Mouse (Mus musculus) erythroid progenitor cell, adult 5-6 weeks (primary cell): ENCODE results near the gene Gtf2a2. TPM values are rescaled to one million over a fixed set of nuclear protein-coding genes. Genes with fewer than 3 reads are reported as not detected.
"Not testable (repeated sequence)": the region's sequence is repeated elsewhere in the genome, so short reads cannot be mapped to it uniquely, and the experiment has no call there.

Experiments used
- ATAC-seq: replicated peaks from 2 replicates; pipeline ENCODE4 v1.8.0; 2016; ENCODE audit warnings: moderate number of reproducible peaks, mild to moderate bottlenecking, moderate TSS enrichment, inconsistent platforms; ENCODE audit not compliant: poor library complexity, low FRiP score, severe bottlenecking
- total RNA-seq, 2 experiments: library from RNA; stranded (forward) in 1 of 2; stranded (reverse) in 1 of 2; fragments of 150-400 nt in 1 of 2; fragments of 186-747, 209-891 nt in 1 of 2; gene quantifications; 2 replicates each; pipeline versions ENCODE4 v1.2.3 to v1.2.4; 2015 to 2017; ENCODE audit warnings: low replicate concordance in 2 of 2

Gene Gtf2a2
- total RNA-seq, 2 experiments from 2014 or later: 140 to 194 TPM

- ATAC-seq: peak; percentile 44
These were observed 578 bp upstream of the Gtf2a2 start for GRCm38 (mm10) chr9:70011537-70012407.

- ATAC-seq: no peak
These were observed 3.3 kb downstream of the Gtf2a2 start for GRCm38 (mm10) chr9:70015632-70016031.

DNA sequence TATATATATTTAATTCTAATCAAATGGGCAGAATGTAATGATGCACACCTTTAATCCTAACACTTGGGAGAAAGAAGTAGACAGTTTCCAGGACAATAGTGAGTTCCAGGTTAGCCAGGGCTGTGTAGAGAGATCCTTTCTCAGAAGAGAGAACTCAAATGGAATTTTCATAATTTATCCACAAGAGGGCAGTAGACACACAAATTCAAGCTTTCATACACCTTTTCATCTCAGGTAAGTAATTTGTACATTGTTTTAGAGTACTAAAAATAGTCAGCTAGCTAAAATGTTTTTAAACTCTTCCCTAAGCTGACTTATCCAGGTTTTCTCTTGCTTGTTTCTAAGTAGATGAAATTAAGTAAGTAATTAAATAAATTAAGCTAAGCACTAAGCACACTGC lies 6.5 kb downstream of the Gtf2a2 start:
- ATAC-seq: no peak

DNA sequence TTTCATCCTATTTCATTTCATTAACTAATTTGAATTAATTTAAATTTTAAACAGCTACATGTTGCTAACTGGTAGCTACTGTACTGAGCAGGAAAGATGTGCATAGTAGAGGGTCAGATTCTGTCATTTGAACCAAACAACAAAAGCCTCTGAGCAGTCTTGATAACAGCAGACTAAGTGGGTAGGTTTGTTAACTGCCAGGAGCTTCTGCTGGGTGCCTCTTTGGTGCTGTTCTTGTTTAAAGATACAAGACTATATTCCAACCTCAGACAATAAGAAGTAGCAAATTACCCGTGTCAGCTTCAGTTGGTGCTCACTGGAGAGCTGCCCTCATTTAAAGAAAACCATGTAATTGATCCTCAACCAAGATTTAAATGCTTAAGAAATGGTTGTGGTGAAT lies 9.3 kb downstream of the Gtf2a2 start:
- no peak for ATAC-seq

DNA sequence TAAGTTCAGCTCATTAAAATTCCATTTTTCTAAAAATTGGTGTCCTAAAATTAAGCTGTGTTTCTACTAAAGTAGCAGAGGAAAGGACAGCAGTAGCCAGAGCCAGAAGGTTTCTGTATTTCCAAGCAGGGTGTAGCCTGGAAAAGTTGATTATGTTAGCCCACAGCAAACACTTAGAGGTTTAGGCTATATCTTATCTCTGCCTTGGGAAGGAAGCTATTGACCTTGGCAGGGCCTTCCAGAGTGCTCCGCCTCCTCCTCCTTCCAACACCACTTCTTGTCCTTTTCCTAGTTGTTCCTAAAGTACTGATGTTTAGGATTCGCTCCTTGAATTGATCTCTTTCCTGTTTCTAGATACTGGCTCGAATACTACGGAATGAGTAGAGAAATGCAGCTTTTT lies 9.7 kb downstream of the Gtf2a2 start:
- no peak for ATAC-seq

DNA sequence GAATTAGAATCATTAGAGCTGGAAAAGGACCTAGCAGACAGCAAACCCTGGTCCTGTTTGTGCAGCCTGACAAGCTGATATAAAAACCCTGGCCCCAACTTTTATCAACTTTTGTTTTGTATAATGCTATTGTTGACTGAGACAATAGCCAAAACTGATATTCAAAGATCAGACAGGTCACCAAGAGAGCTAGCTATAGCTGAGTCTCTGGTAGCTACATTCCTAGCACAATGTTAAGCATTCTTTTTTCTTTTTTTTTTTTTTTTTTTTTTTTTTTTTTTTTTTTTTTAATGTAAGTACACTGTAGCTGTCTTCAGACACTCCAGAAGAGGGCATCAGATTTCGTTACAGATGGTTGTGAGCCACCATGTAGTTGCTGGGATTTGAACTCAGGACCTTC lies 11.3 kb downstream of the Gtf2a2 start:
- ATAC-seq: not testable (repeated sequence)

GRCm38 (mm10) chr9:70024648-70025047 lies 12.3 kb downstream of the Gtf2a2 start:
- no peak for ATAC-seq

- ATAC-seq: no peak
These were observed 13.1 kb downstream of the Gtf2a2 start for GRCm38 (mm10) chr9:70025365-70026012.

GRCm38 (mm10) chr9:70032167-70032566 lies 19.8 kb downstream of the Gtf2a2 start:
- no peak for ATAC-seq

- no peak for ATAC-seq
These were observed 20.7 kb downstream of the Gtf2a2 start for GRCm38 (mm10) chr9:70033056-70033455.

DNA sequence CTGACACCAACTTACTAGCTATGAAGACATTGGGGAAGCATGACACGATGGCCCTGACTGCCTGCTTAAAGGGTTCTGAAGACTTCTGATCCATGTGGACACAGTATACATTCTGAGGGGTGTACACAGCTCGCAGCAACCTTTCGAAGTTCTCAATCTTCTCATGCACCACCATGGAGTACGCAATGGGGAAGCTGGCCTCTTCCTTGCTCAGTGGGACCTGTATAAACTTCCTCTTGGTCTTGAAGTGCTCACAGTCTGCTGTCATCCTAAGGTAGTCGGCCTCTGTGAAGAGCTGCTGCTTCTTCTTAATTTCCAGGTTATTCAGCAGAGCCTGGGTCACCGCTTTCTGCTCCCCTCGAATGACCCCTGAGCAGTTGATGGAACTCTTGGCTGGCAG lies 22.4 kb downstream of the Gtf2a2 start:
- no peak for ATAC-seq

DNA sequence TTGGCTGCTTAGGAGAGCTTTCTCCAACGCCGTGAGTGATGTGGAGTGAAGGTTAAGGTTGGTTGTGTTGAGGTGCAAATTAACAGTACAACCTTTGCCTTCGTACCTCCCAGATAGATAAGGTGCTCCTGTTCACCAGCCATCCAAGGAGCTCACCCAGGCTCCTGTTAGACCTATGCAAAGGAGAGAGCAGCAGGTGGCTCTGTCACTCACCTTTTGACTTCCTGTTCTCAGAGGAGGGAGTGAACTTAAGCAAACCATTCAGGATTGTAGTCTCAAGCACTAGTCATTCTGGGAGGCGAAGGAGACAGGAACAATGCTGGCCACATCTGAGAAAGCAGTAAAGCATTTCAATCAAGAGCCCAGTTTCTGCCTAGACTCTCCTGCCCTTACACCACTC lies 24.3 kb downstream of the Gtf2a2 start:
- no peak for ATAC-seq

GRCm38 (mm10) chr9:70037988-70038387 lies 25.6 kb downstream of the Gtf2a2 start, which contains the start of gene Gcnt3:
Gene Gcnt3 (minus strand): TSS chr9:70038088.
- ATAC-seq: no peak

DNA sequence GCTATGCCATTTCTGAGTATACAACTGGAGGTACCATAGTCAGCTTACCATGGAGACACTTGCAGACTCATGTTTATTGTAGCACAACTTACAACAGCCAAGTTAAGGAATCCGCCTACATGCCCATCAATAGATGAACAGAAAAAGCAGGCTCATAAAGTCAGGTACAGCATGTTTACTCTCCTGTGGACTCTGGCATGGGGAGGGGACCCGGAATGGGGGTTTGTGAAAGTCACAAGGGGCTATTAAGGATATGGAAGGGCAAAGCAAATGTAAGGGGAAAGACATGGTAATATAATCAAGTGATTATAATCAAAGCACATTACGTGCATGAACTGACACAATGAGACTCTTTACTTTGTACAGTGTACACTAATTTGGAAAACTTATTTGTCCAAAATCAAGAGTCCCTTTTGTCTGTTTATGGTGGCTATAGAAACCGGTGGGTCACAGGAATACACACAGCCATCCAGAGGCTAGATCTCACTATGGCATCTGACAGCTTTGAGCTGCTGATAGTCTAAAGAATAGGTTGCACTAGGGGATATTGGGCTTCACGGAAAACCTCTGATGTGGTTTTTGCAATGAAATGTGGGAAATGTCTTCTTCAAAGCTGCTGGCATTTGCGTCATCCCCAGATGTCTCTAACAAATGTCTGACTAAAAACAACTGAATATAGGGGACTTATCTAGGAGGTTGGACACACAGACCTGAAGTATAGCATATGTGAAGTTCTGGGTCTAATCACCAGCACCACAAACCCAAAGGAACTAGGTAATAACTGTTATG lies 27.4 kb downstream of the Gtf2a2 start:
- ATAC-seq: no peak

DNA sequence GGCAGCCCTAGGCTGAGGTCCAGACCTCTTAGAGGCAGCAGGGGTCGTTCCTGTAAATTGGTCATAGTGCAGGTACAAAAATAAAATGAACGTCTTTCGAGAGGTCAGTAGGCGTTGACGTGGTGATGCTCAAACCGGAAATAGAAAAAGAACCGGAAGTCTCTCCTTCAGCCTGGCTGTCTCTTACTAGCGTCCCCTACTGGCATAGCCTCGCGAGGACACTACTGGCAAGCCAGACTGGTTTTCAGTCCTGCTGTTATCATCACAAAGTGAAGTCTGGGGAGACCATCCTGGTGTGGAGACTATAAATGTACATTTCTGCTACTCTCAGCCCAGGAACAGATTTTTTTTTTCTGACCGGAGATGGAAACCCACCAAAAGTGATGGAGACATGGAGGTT lies 28.2 kb downstream of the Gtf2a2 start:
- ATAC-seq: no peak

DNA sequence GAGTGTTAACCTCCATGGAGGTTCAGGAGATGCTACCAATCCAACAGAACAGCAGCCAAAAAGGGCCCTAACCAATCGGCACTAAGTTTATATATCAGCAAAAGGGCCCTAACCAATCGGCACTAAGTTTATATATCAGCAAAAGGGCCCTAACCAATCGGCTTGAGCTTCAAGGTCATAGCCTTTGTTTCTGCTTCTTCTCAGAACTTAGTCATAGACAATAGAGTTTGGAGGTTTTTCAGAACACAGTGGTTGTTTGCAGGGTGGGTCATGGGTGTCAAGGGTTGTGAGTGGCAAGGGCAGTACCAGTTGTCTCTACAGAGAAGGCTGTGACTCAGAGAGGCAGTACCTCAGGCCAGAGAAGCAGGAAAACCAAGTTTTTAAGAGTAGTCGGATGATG lies 29.8 kb downstream of the Gtf2a2 start:
- ATAC-seq: no peak

GRCm38 (mm10) chr9:70042935-70043334 lies 30.6 kb downstream of the Gtf2a2 start:
- ATAC-seq: no peak

- no peak for ATAC-seq
These were observed 32.5 kb downstream of the Gtf2a2 start for GRCm38 (mm10) chr9:70044865-70045264.

DNA sequence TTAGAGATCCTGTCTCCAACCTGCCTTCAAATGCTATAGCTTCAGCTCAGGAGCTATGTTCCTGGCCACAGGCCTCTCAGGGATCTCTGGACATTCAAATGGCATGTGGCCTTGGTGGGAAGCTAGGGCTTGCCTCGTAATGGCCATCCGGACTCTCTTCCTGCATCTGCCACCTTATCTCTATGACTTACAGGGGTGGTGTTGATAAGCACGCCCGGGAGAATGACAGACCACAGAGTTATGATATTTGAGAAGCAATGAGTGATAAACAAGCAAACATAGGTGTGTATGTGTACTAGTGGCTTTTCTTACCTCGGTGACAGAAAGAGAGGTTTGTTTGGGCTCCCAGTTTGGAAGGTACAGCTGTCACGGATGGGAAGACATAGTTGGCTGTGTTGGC lies 33.9 kb downstream of the Gtf2a2 start:
- peak; percentile 43; the same call in 1 of the 2 replicates for ATAC-seq

DNA sequence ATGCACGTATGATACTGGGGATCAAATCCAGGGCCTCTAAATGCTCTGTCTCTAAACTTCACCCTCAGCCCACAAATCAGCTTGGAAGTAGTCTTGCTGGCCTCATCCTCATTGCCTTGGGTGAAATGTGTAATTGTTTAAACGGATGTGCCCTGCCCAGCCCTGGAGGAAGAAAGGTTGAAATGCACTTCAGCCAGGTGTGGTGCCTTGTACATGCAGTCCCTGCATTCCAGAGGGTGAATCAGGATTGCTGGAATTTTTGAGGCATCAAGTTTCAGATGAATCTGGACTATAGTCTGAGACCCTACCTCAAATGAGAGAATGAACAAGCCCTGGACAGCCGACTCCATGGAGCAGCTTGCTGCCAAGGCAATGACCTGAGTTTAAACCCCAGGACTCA lies 35.5 kb downstream of the Gtf2a2 start:
- ATAC-seq: no peak
